Mouse (Mus musculus) erythroblast, embryonic 14.5 days (primary cell): ENCODE measurements around the gene Tmem88b.

Experiments
- GATA1 ChIP-seq: IDR thresholded peaks from 2 replicates; pipeline ENCODE4 v1.6.1; 2012; ENCODE audit warnings: low read length, inconsistent platforms, mixed read lengths
- TAL1 ChIP-seq: IDR thresholded peaks from 3 replicates; pipeline ENCODE4 v1.6.1; 2012; ENCODE audit warnings: low read length, inconsistent platforms, mixed read lengths

- no peak for TF ChIP-seq GATA1
- no peak for TF ChIP-seq TAL1
Measured at GRCm38 (mm10) chr4:155785246-155785645, 428 bp downstream of the Tmem88b start.
